Mouse (Mus musculus): ENCODE measurements at regions not wholly inside any gene's neighbourhood (a gene's known extent, or its start where the extent isn't known, plus 50 kb on each side); places are given as distances from the start of the nearest gene placed in this dataset.

DNA sequence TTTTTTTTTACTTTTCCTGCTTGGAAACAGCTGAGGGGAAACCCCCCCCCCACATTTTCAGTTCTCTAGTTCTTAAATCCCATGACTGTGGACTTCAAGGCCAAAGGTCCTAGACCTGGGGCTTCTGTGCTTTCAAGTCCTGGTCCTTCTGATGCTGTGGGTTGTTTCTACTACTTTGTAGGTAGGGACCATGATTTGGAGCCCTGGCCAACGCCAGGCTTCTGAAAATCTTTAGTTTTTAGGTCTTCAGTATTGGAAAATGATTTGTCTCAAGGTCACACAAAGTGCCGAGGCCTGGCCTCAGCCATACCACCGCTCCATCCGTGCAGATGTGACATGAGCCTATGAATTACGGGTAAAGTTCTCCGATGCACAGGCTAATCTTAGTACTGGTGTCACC, 70.8 kb upstream of the Map4k3 start:
- TF ChIP-seq CTCF (IDR thresholded peaks at IDR 0.05; ENCODE audit: low read depth, low read length) (no peak), GATA1 (IDR thresholded peaks at IDR 0.05; ENCODE audit: borderline replicate concordance, low read length) (no peak), TAL1 (conservative IDR thresholded peaks at IDR 0.05; ENCODE audit: low read depth, low read length) (no peak), POLR2AphosphoS5 (IDR thresholded peaks at IDR 0.05; ENCODE audit: insufficient replicate concordance, low read depth, low read length) (no peak)
